ENCODE assay signal across 15 mouse cellular contexts in the genomic region with DNA sequence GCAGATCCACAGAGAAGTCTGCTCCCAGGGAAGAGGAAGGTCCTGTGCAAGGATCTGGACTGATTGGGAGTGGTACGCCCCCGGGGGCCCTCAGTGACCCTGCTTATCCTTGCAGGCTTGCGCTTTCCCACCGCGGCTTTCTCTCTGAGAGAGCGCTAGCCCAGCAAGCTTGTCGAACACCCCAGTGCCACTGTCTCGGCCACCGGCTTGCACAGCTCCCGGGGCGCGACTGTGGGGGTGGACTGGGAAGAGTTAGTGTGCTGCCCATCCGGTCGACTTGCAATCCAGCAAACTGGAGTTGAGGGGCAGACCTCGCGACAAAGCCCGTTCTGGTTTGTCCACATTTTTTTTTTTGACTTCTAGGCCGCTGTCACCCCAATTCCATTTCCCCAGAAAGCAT. TPM values are rescaled to one million over a fixed set of nuclear protein-coding genes. Genes with fewer than 3 reads are reported as not detected.
A peak's percentile ranks its signal among the peaks of the same experiment; 100 is the strongest.
DNase-seq lines count a peak whose midpoint lies in the region; ATAC-seq lines count a peak whose summit lies in the region.
"Had no signal": no experiment of that assay in that cellular context is flagged by ENCODE, and none has a peak within 500 bp of the region (broad histone marks: within the 10 kb centered on the region; RNA-seq: fewer than 3 reads in every experiment).

No protein-coding gene starts in this region.

- H3K27ac ChIP-seq in heart, embryonic 10.5 days, result no peak overlapping the region
- no peak overlapping the region for H3K27ac ChIP-seq in hindbrain, embryonic 11.5 days (ENCODE audit: low read depth, low read length)
- no peak overlapping the region for H3K27ac ChIP-seq in midbrain, embryonic 14.5 days (replicated peaks; ENCODE audit: low read depth, low read length)
- H3K27ac ChIP-seq: kidney, postnatal 0 days; left cerebral cortex, adult 2 months; liver, embryonic 12.5 days had no signal

- peak overlapping the region; percentile 32 for H3K4me2 ChIP-seq in hindbrain, embryonic 11.5 days (replicated peaks; ENCODE audit: low read depth, low read length)
- H3K4me2 ChIP-seq in midbrain, embryonic 14.5 days (ENCODE audit: low read length), result peak overlapping the region; percentile 40
- H3K4me2 ChIP-seq: liver, embryonic 12.5 days had no signal

- H3K27me3 ChIP-seq in heart, embryonic 10.5 days (ENCODE audit: insufficient read depth, poor library complexity, severe bottlenecking), result peaks cover 62% of the 10 kb centered on the region
- H3K27me3 ChIP-seq in hindbrain, embryonic 11.5 days (ENCODE audit: control insufficient read depth, insufficient read depth, low read length), result 0 out of 2 replicates have a peak, but pooled peaks cover 9% of the 10 kb centered on the region
- no peaks in the 10 kb centered on the region for H3K27me3 ChIP-seq in midbrain, embryonic 14.5 days (ENCODE audit: control insufficient read depth, insufficient read depth, low read length)

- H3K4me3 ChIP-seq in heart, embryonic 10.5 days, result peak overlapping the region; percentile 33; the same call in 1 of the 2 replicates
- H3K4me3 ChIP-seq in hindbrain, embryonic 11.5 days (ENCODE audit: low read depth, low read length), result peak overlapping the region; percentile 2; the same call in 1 of the 2 replicates
- peak overlapping the region; percentile 12; the same call in 1 of the 2 replicates for H3K4me3 ChIP-seq in midbrain, embryonic 14.5 days (replicated peaks; ENCODE audit: low read depth, low read length)
- H3K4me3 ChIP-seq: left cerebral cortex, adult 2 months; liver, embryonic 12.5 days had no signal

- no peaks in the 10 kb centered on the region for H3K4me1 ChIP-seq in heart, embryonic 10.5 days
- H3K4me1 ChIP-seq in hindbrain, embryonic 11.5 days (replicated peaks; ENCODE audit: control insufficient read depth, insufficient read depth, low read length), result no peaks in the 10 kb centered on the region
- no peaks in the 10 kb centered on the region for H3K4me1 ChIP-seq in midbrain, embryonic 14.5 days (ENCODE audit: control insufficient read depth, insufficient read depth, low read length)
- H3K4me1 ChIP-seq: liver, embryonic 12.5 days had no signal

- 16% methylated on average over 18 of the region's 18 CpGs for WGBS in heart, embryonic 10.5 days
- 15% methylated on average over 18 of the region's 18 CpGs for whole genome bisulfite sequencing in hindbrain, embryonic 11.5 days
- WGBS in midbrain, embryonic 14.5 days, result 25% methylated on average over 18 of the region's 18 CpGs

- intact Hi-C loops in heart, postnatal 36 days (cut with DNase I), result no loop called here

- H3K9me3 ChIP-seq in heart, embryonic 10.5 days, result no peaks in the 10 kb centered on the region
- no peaks in the 10 kb centered on the region for H3K9me3 ChIP-seq in hindbrain, embryonic 11.5 days (ENCODE audit: control insufficient read depth, low read length)
- H3K9me3 ChIP-seq in midbrain, embryonic 14.5 days (ENCODE audit: control insufficient read depth, low read length), result no peaks in the 10 kb centered on the region
- H3K9me3 ChIP-seq: liver, embryonic 12.5 days had no signal

- ATAC-seq in hindbrain, embryonic 11.5 days (ENCODE audit: low FRiP score), result no peak
- no peak for ATAC-seq in midbrain, embryonic 14.5 days (ENCODE audit: low FRiP score, low TSS enrichment)
- ATAC-seq: activated CD4-positive, CD25-positive, alpha-beta regulatory T cell, adult 4 months; liver, embryonic 12.5 days had no signal

- no peaks in the 10 kb centered on the region for H3K36me3 ChIP-seq in heart, embryonic 10.5 days
- H3K36me3 ChIP-seq in hindbrain, embryonic 11.5 days (ENCODE audit: control insufficient read depth, insufficient read depth, low read length), result no peaks in the 10 kb centered on the region
- no peaks in the 10 kb centered on the region for H3K36me3 ChIP-seq in midbrain, embryonic 14.5 days (ENCODE audit: control insufficient read depth, insufficient read depth, low read length)
- H3K36me3 ChIP-seq: liver, embryonic 12.5 days had no signal

- H3K9ac ChIP-seq in hindbrain, embryonic 11.5 days (ENCODE audit: low read depth, low read length), result no peak overlapping the region
- H3K9ac ChIP-seq in midbrain, embryonic 14.5 days (replicated peaks; ENCODE audit: low read length), result no peak overlapping the region
- H3K9ac ChIP-seq: liver, embryonic 12.5 days had no signal

- DNase-seq in heart, embryonic 10.5 days (ENCODE audit: low spot score), result no peak
- no peak for DNase-seq in heart, postnatal 36 days
- peak; percentile 44 for DNase-seq in embryo, embryonic 9.5 days (ENCODE audit: extremely low spot score)
- DNase-seq in hindbrain, embryonic 11.5 days (ENCODE audit: low spot score), result peak; percentile 38
- DNase-seq in midbrain, embryonic 14.5 days, result peak; percentile 37
- DNase-seq in adrenal gland, postnatal 10 days, result no peak
- no peak for DNase-seq in T-cell, adult 2 months (ENCODE audit: low spot score)
- DNase-seq in frontal cortex, postnatal 10 days (ENCODE audit: low spot score in 2 of 2), result no peak
- DNase-seq: cerebellum, postnatal 36 days; lung, postnatal 36 days had no signal

RNA-seq across cellular contexts. Expression of a gene that starts 5.4 kb away (rescaled TPM):
- 0.24 and 0.51 TPM in 2 replicates for polyA plus RNA-seq in heart, embryonic 10.5 days (2016; fragmentation: Nextera tagmentation; extraction: Ambion mirVana)
- not detected for total RNA-seq in heart, postnatal 36 days (2021)
- 4.9 and 6.0 TPM in 2 replicates for polyA plus RNA-seq in hindbrain, embryonic 11.5 days (2014; fragmentation: Nextera tagmentation; extraction: Ambion mirVana)
- polyA plus RNA-seq in midbrain, embryonic 14.5 days (2014; fragmentation: Nextera tagmentation; extraction: Ambion mirVana), result 2.6 and 2.7 TPM in 2 replicates
- under 1 TPM in 1 of 2 experiments, not detected in 1; 0.42 TPM for total RNA-seq in adrenal gland, postnatal 10 days (2021)
- total RNA-seq: granulocyte monocyte progenitor cell, adult 5-6 weeks had no signal
- polyA plus RNA-seq: activated CD4-positive, CD25-positive, alpha-beta regulatory T cell, adult 4 months; kidney, postnatal 0 days; liver, embryonic 12.5 days had no signal

Comparison
In these comparisons a context has a peak if more than half of its experiments do, and no peak if none do; other contexts are left out.
1. DNase-seq: peak in embryo, embryonic 9.5 days (single experiment), hindbrain, embryonic 11.5 days (single experiment) and midbrain, embryonic 14.5 days (single experiment); none in heart, embryonic 10.5 days (single experiment), heart, postnatal 36 days (0 of 2), adrenal gland, postnatal 10 days (single experiment), T-cell, adult 2 months (single experiment) and frontal cortex, postnatal 10 days (0 of 2).
2. Peak in every context shown above with its lines, with median percentiles within 50 percentile points of each other: H3K4me3 ChIP-seq.